Mouse (Mus musculus) adrenal gland, adult 18-20 months (tissue): ENCODE measurements at regions not wholly inside any gene's neighbourhood (a gene's known extent, or its start where the extent isn't known, plus 50 kb on each side); places are given as distances from the start of the nearest gene placed in this dataset.

ENCODE experiments used
- DNase-seq, 2 experiments: peaks; one replicate each; pipeline ENCODE4 v3.0.0; 2021 to 2022; ENCODE audit warnings: low spot score in 2 of 2

GRCm38 (mm10) chr4:81178047-81178781, 264.4 kb downstream of the Mpdz start:
- no peak for DNase-seq

DNA sequence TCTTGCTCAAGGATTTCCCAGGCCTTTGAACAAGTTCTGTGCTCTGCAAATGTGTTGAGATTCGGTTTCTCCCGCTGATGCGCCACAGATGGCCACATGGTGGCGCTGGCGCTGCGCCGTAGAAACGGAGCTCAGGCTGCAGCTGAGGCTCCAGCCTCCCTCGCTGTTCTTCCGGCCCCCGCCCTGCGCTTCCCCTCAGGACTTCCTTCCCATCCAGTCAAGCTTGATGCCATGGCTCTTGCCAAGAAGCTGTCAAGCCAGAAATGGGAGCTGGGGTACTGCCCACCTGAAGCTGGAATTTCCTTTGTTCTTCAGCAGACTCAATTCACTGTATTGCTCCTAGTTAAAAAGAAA, 263.9 kb downstream of the Mpdz start:
- peak; percentile 84 for DNase-seq

DNA sequence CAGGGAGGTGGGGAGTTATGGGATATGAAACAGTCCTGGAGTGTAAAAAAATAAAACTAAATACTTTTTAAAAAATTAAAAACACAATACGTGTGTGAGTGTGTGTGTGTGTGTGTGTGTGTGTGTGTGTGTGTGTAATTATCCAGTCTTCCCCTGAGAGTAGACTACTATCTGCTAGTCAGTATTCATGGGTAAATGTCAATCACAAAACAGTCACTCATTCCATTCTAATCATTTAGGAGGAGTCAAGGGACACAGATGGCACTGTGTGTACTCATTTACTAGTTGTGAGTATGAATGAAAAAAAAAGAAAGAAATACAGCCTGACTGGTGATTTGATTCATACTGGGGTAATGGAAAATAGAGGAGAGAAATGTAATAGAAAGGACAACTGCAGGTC, 226.5 kb downstream of the Mpdz start:
- DNase-seq = no peak

DNA sequence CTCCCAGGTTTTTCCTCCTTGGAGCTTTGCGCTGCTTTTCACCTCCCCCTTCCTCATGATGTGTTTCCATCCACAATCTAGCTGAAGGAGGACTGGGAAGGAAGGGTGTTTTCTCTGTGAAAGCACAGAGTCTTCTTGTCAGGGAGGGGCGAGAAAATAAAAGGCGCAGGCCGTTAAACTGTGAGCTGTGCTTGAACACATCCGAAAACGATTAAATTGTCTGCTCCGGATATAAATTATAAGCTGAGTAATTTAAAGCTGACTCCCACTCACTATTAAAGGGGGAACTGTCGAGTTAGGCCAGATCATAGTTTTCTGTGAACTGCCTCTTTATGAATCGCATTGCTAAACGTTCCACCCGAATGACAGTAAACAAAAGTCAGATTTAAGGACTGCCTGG, 224.6 kb downstream of the Mpdz start:
- DNase-seq = no peak

DNA sequence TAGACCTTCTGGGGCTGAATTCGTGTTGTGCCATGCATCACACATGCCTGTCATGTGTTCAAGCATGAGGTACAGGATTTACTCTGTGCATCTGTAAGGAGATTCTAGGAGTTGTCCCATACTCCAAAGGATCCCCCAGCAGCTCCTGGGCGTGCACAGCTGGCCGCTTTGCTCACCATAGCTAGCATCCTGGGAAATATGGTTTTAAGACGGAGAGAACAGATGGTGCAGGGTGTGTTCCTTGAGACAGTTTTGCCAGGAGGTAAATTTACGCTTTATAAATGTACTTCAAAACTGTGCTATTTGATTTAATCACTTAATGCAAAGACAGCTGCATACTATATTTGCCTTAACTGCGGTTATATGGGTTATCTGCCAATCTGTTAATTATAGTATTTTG, 220.6 kb downstream of the Mpdz start:
- no peak for DNase-seq

DNA sequence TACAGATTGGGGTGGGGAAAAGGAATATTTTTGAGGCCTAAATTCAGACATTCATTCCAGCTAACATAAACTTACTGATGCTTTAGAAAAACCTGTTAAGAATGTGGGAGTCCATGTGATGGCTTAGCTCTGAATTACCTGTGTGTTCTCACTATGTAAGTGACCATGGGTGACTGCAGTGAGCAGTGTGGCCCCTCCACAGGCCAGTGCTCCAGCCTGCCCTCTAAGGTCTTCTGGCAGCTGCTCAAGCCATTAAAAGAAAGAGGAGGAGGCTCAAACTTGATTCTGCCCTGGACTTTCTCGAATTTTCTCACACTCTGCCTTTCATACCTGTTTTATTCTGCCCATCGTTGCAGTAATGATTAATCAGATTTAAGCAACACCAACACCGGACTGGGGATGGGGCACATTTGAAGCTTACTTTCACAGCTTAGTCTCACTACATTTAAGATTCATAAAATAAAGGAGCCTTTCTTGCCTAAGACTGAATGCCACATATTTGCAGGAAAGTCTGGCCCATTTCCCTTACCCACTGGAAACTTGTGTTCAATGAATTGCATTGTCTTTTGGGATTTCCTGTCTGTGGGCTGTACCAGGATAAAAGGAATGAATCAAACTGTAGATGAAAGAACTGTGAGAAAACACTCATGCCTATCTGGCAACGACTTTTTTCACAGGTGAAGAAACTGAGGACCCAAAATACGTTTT, 220.0 kb downstream of the Mpdz start:
- no peak for DNase-seq
